Mouse (Mus musculus) neural tube, embryonic 14.5 days (tissue): ENCODE data around the gene Rcbtb2. TPM values are rescaled to one million over a fixed set of nuclear protein-coding genes. Genes with fewer than 3 reads are reported as not detected.

Source experiments
- ATAC-seq: fragments of 200-750 bp; cut with Nextera tagmentation; 2 replicates; pipeline ENCODE4 v1.8.0; 2017; ENCODE audit warnings: low read depth, mild to moderate bottlenecking, moderate TSS enrichment, moderate library complexity
- H3K27ac ChIP-seq: fragments of 300-500 bp; sonication (generic); 2 replicates; pipeline ENCODE4 v1.5.1; 2014; ENCODE audit warnings: low read depth, mild to moderate bottlenecking, control low read depth, low read length, moderate library complexity, mixed read lengths
- H3K27me3 ChIP-seq: fragments of 300-500 bp; sonication (generic); 2 replicates; pipeline ENCODE4 v1.6.1; 2014; ENCODE audit warnings: low read length; ENCODE audit not compliant: control insufficient read depth, insufficient read depth
- H3K36me3 ChIP-seq: fragments of 300-500 bp; sonication (generic); 2 replicates; pipeline ENCODE4 v1.6.1; 2014; ENCODE audit warnings: low read length, mixed read lengths; ENCODE audit not compliant: control insufficient read depth, insufficient read depth
- H3K4me1 ChIP-seq: fragments of 300-500 bp; sonication (generic); 2 replicates; pipeline ENCODE4 v1.6.1; 2014; ENCODE audit warnings: low read length; ENCODE audit not compliant: control insufficient read depth, insufficient read depth
- H3K4me2 ChIP-seq: fragments of 300-500 bp; sonication (generic); 2 replicates; pipeline ENCODE4 v1.6.1; 2014; ENCODE audit warnings: mild to moderate bottlenecking, low read depth, low read length, control low read depth
- H3K4me3 ChIP-seq: fragments of 300-500 bp; sonication (generic); 2 replicates; pipeline ENCODE4 v1.5.1; 2014; ENCODE audit warnings: low read depth, low read length, control low read depth, mixed read lengths
- H3K9ac ChIP-seq: fragments of 300-500 bp; sonication (generic); replicated peaks from 2 replicates; pipeline ENCODE4 v1.6.1; 2014; ENCODE audit warnings: low read depth, mild to moderate bottlenecking, control low read depth, low read length, mixed read lengths
- H3K9me3 ChIP-seq: fragments of 300-500 bp; sonication (generic); 2 replicates; pipeline ENCODE4 v1.6.1; 2016; ENCODE audit warnings: low read length; ENCODE audit not compliant: control insufficient read depth
- WGBS: fragments of 180-500 bp; shearing (Covaris S2); extraction: QIAGEN DNeasy Blood & Tissue Kit; methylation state at CpG from one replicate; pipeline ENCODE4 v1.1.7; 2014; 5-methylcytosine and 5-hydroxymethylcytosine counted together
- polyA plus RNA-seq: library from polyadenylated mRNA; unstranded; fragments of >200 nt; fragmentation: Nextera tagmentation; extraction: Ambion mirVana; gene quantifications from 2 replicates; pipeline ENCODE4 v1.2.1, GENCODE M21; 2014

The Rcbtb2 gene
- polyA plus RNA-seq, 1 experiment from 2014 or later = 61.2 TPM

GRCm38 (mm10) chr14:73119966-73120365 lies 2.9 kb upstream of the Rcbtb2 start:
- no peak overlapping the region for H3K9ac ChIP-seq
- H3K4me3 ChIP-seq = no peak overlapping the region
- no peaks in the 10 kb centered on the region for H3K36me3 ChIP-seq
- H3K27ac ChIP-seq = no peak overlapping the region
- no peak overlapping the region for H3K4me2 ChIP-seq
- no peak for ATAC-seq
- 49% methylated on average over 2 of the region's 2 CpGs for WGBS
- no peaks in the 10 kb centered on the region for H3K9me3 ChIP-seq
- H3K4me1 ChIP-seq = no peaks in the 10 kb centered on the region
- no peaks in the 10 kb centered on the region for H3K27me3 ChIP-seq

DNA sequence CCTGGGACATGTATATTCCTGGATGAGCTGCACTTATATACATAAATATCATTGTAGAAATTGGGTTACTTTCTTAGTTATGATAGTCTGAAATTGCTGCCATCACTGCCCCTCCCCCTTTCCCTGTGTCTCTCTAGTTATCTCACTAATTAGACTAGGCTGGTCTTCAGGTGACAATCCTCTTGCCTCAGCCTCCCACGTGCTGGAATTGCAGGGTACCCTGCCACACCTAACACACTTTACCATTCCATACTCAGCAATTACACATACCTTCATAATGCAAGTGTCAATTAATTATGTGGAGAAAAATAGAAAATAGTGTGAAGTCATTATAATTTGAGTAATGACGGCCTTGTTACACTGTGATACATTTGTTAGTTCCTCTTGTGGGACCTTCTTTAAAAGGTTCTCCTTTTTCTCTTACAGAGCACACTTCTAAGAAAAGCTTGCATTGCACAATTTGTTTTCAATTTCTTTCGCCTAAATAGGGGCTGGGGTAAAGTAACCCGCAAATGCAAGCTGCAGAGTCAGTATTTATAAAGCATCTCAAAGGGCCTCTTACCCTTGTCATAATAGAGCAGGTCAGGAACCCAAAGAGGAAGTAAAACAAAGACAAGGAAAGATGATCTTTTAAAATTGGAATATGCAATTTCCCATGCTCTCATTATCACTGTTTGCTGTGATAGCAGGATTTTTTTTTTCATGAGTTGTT lies 470 bp upstream of the Rcbtb2 start:
- no peak overlapping the region for H3K4me2 ChIP-seq
- no peaks in the 10 kb centered on the region for H3K27me3 ChIP-seq
- H3K4me1 ChIP-seq = no peaks in the 10 kb centered on the region
- 64% methylated on average over 4 of the region's 4 CpGs for WGBS
- H3K27ac ChIP-seq = no peak overlapping the region
- no peak for ATAC-seq
- H3K9ac ChIP-seq = no peak overlapping the region
- H3K36me3 ChIP-seq = no peaks in the 10 kb centered on the region
- no peak overlapping the region for H3K4me3 ChIP-seq
- H3K9me3 ChIP-seq = no peaks in the 10 kb centered on the region

DNA sequence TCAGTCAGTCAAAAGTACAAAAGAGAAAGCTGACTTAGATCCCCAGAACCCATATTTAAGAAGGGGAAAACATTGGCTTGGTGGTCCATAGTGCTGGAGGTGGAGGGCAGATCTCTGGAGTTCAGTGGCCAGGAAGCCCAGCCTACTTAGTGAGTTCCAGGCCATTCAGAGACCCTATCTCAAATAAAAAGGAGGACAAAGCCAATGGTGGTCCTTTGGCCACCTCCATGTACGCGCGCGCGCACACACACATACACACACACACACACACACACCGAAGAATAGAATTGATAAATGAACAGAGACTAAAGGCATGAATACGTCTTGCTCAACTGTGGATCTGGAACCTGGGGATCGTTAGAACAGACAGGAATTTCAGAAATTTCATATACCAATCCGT lies 544 bp downstream of the Rcbtb2 start:
- no peak overlapping the region for H3K27ac ChIP-seq
- no peaks in the 10 kb centered on the region for H3K27me3 ChIP-seq
- no peaks in the 10 kb centered on the region for H3K36me3 ChIP-seq
- H3K4me1 ChIP-seq = no peaks in the 10 kb centered on the region
- ATAC-seq = no peak
- no peak overlapping the region for H3K4me2 ChIP-seq
- H3K4me3 ChIP-seq = no peak overlapping the region
- no peaks in the 10 kb centered on the region for H3K9me3 ChIP-seq
- WGBS = 95% methylated on average over 9 of the region's 9 CpGs
- no peak overlapping the region for H3K9ac ChIP-seq

DNA sequence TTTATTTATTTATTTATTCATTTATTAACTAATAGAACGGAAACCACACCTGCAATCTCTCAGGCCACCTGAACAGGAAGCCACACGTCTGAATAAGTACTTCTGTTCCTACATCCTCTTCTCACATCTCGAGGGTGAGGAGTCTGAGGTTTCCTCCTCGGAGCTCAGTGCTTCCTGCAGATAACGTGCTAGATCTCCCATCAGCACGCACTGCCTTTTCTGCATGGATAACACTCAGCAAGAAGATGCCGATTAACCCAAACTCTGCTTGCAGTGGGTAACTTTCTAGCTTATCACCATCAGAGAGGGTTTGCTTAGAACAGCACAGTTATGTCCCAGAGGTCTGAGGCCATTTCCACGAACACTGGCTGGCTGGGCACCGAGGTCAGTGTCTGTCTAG lies 949 bp downstream of the Rcbtb2 start:
- Histone ChIP-seq H3K9ac (no peak overlapping the region), H3K4me2 (no peak overlapping the region), H3K9me3 (no peaks in the 10 kb centered on the region), H3K27me3 (no peaks in the 10 kb centered on the region), H3K36me3 (no peaks in the 10 kb centered on the region), H3K4me3 (no peak overlapping the region), H3K4me1 (no peaks in the 10 kb centered on the region), H3K27ac (no peak overlapping the region)
- 89% methylated on average over 9 of the region's 9 CpGs for WGBS
- no peak for ATAC-seq

DNA sequence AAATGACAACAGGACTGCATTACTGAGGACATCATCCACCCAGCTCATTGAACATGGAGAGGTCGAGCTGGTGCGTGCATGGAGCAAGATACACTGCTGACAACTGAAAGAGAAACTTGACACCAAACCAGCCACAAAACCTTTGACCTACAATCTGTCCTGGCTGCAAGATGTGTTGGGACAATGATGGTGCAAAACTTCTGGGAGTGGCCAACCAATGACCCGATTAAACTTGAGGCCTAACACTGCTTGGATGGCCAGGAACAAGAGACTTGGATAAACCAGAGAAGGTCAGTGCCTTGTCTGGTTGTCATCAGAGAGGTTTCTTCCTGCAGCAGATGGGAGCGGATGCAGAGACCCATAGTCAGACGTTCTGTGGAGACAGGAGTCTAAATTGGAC lies 7.7 kb downstream of the Rcbtb2 start:
- no peak for ATAC-seq
- no peaks in the 10 kb centered on the region for H3K36me3 ChIP-seq
- H3K4me3 ChIP-seq = no peak overlapping the region
- no peak overlapping the region for H3K27ac ChIP-seq
- 63% methylated on average over 5 of the region's 5 CpGs for WGBS
- no peak overlapping the region for H3K4me2 ChIP-seq
- H3K4me1 ChIP-seq = no peaks in the 10 kb centered on the region
- H3K27me3 ChIP-seq = no peaks in the 10 kb centered on the region
- H3K9me3 ChIP-seq = no peaks in the 10 kb centered on the region
- no peak overlapping the region for H3K9ac ChIP-seq

DNA sequence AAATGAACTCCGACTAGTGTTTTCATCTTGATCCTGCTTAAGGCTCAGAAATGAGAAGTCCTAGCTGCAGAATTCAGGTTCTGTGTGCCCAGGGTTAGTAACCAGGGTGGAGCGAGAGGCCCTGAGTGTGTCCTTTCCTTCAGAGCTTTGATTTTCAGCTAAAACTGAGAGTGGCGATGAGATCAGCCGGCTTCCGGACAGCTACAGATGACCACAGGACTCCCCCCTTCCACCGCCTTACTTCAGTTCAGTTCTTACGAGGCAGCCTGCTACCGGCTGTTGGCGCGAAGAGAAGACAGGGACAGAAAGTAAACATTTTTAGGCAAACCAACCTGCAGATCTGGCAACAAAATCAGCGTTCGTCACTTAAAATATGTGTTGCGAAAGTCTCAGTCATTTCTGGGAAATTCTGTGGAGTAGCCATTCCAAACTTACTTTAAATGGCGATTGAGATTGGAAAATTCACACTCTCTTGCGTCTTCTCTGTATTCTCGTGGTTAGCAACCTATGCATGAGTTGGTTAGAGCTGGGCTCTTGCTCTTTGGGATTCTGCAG lies 9.1 kb downstream of the Rcbtb2 start:
- H3K27me3 ChIP-seq = no peaks in the 10 kb centered on the region
- no peak overlapping the region for H3K27ac ChIP-seq
- WGBS = 93% methylated on average over 16 of the region's 16 CpGs
- H3K9ac ChIP-seq = no peak overlapping the region
- H3K4me3 ChIP-seq = no peak overlapping the region
- H3K4me2 ChIP-seq = no peak overlapping the region
- no peak for ATAC-seq
- H3K4me1 ChIP-seq = no peaks in the 10 kb centered on the region
- no peaks in the 10 kb centered on the region for H3K36me3 ChIP-seq
- H3K9me3 ChIP-seq = no peaks in the 10 kb centered on the region

DNA sequence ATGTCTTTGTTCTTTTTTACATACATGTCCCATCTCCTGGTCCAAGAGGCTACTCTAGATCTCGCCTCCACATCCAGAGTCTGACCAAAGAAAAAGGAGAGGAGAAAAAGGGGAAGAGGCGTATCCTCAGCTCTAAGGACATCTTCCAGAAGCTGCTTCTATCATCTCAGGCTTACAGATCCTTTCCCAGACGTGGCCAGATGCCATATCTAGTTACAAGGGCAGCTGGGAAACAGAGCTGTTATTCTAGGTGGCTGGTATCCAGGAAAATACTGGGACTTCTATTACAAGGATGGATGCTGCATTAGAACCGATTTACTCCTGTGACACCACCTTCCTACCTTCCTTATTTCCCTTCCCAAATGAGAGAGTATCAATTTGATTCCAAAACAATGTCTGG lies 9.9 kb downstream of the Rcbtb2 start:
- no peak overlapping the region for H3K4me2 ChIP-seq
- no peaks in the 10 kb centered on the region for H3K4me1 ChIP-seq
- H3K9me3 ChIP-seq = no peaks in the 10 kb centered on the region
- H3K27ac ChIP-seq = no peak overlapping the region
- H3K36me3 ChIP-seq = no peaks in the 10 kb centered on the region
- H3K4me3 ChIP-seq = no peak overlapping the region
- H3K27me3 ChIP-seq = no peaks in the 10 kb centered on the region
- ATAC-seq = no peak
- WGBS = 79% methylated on average over 4 of the region's 4 CpGs
- H3K9ac ChIP-seq = no peak overlapping the region

- no peaks in the 10 kb centered on the region for H3K36me3 ChIP-seq
- no peak overlapping the region for H3K9ac ChIP-seq
- H3K4me2 ChIP-seq = no peak overlapping the region
- 86% methylated on average over 5 of the region's 5 CpGs for WGBS
- no peaks in the 10 kb centered on the region for H3K9me3 ChIP-seq
- no peak overlapping the region for H3K4me3 ChIP-seq
- H3K4me1 ChIP-seq = peaks cover 3% of the 10 kb centered on the region; the same call in 1 of the 2 replicates
- ATAC-seq = no peak
- H3K27ac ChIP-seq = no peak overlapping the region
- H3K27me3 ChIP-seq = no peaks in the 10 kb centered on the region
Observed at GRCm38 (mm10) chr14:73137234-73137633, 14.4 kb downstream of the Rcbtb2 start.

DNA sequence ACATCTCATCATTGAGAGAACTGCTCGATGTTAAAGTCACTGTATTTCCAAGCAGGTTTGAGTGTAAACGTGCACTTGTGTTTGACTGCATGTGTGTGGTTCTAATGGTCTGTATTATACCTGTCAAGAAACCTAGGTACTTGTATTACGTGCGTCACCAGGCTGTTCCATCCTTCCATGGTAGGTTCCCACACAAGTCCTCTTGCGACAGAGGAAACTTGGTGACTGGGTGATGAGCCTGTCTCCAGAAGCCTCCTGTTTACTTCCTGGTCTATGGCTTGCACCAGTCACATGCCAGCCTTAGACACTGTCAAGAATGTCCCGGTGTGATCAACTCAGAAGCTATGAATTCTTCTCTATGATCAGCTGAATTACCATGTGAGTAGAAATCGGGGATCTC lies 15.6 kb downstream of the Rcbtb2 start:
- Histone ChIP-seq H3K27me3 (no peaks in the 10 kb centered on the region), H3K4me2 (no peak overlapping the region), H3K4me1 (peaks cover 3% of the 10 kb centered on the region; the same call in 1 of the 2 replicates), H3K4me3 (no peak overlapping the region), H3K36me3 (no peaks in the 10 kb centered on the region), H3K9ac (no peak overlapping the region), H3K27ac (no peak overlapping the region), H3K9me3 (no peaks in the 10 kb centered on the region)
- no peak for ATAC-seq
- 94% methylated on average over 7 of the region's 7 CpGs for WGBS
